Mouse (Mus musculus) hindbrain, embryonic 15.5 days (tissue): ENCODE measurements at regions not wholly inside any gene's neighbourhood (a gene's known extent, or its start where the extent isn't known, plus 50 kb on each side); places are given as distances from the start of the nearest gene placed in this dataset.

ENCODE experiments used
- ATAC-seq: fragments of 200-750 bp; cut with Nextera tagmentation; 2 replicates; pipeline ENCODE4 v1.8.0; 2017; ENCODE audit warnings: low read depth, moderate number of reproducible peaks, moderate TSS enrichment; ENCODE audit not compliant: low FRiP score
- H3K27ac ChIP-seq: fragments of 300-500 bp; sonication (generic); replicated peaks from 2 replicates; pipeline ENCODE4 v1.5.1; 2015; ENCODE audit warnings: mild to moderate bottlenecking, inconsistent platforms
- H3K27me3 ChIP-seq: fragments of 300-500 bp; sonication (generic); 2 replicates; pipeline ENCODE4 v1.6.1; 2015; ENCODE audit warnings: control low read depth, inconsistent platforms
- H3K36me3 ChIP-seq: fragments of 300-500 bp; sonication (generic); 2 replicates; pipeline ENCODE4 v1.6.1; 2015; ENCODE audit warnings: control low read depth, inconsistent platforms
- H3K4me1 ChIP-seq: fragments of 300-500 bp; sonication (generic); replicated peaks from 2 replicates; pipeline ENCODE4 v1.6.1; 2015; ENCODE audit warnings: control low read depth, inconsistent platforms
- H3K4me2 ChIP-seq: fragments of 300-500 bp; sonication (generic); 2 replicates; pipeline ENCODE4 v1.6.1; 2015; ENCODE audit warnings: moderate library complexity, mild to moderate bottlenecking, inconsistent platforms
- H3K4me3 ChIP-seq: fragments of 300-500 bp; sonication (generic); 2 replicates; pipeline ENCODE4 v1.5.1; 2015; ENCODE audit warnings: mild to moderate bottlenecking, inconsistent platforms
- H3K9ac ChIP-seq: fragments of 300-500 bp; sonication (generic); 2 replicates; pipeline ENCODE4 v1.6.1; 2015; ENCODE audit warnings: inconsistent platforms
- H3K9me3 ChIP-seq: fragments of 300-500 bp; sonication (generic); 2 replicates; pipeline ENCODE4 v1.6.1; 2016; ENCODE audit warnings: control low read depth, inconsistent platforms
- WGBS: fragments of 180-500 bp; shearing (Covaris S2); methylation state at CpG from one replicate; pipeline ENCODE4 v1.1.7; 2015; 5-methylcytosine and 5-hydroxymethylcytosine counted together

DNA sequence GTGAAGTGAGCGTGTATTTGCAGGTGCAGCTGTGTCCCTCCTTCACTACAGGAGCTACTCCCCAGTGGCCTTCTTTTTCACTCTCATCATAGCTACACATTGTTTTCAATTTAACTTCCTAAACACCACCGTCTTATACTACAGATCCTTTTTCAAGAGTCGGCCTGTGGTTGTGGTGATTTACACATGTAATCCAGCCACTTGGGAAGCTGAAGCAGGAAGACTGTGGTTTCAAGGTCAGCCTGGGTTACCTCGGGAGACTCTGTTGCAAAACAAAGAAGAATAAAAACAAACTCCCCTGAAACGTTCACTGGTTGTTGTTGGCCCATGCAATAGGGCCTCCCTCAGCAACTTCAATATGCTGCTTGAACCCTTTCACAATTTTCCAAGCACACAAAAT, 153.8 kb upstream of the Kcnh8 start:
- H3K9me3 ChIP-seq = no peaks in the 10 kb centered on the region
- WGBS = 78% methylated on average over 5 of the region's 5 CpGs

GRCm38 (mm10) chr17:52459303-52459996, 143.1 kb upstream of the Kcnh8 start:
- Histone ChIP-seq H3K4me3 (no peak overlapping the region), H3K9me3 (no peaks in the 10 kb centered on the region), H3K4me1 (peaks cover 13% of the 10 kb centered on the region; the same call in 1 of the 2 replicates), H3K27ac (no peak overlapping the region), H3K4me2 (peak overlapping the region; percentile 40), H3K27me3 (no peaks in the 10 kb centered on the region), H3K36me3 (no peaks in the 10 kb centered on the region), H3K9ac (no peak overlapping the region)
- ATAC-seq = no peak
- 28% methylated on average over 10 of the region's 10 CpGs for WGBS

More for the DNA sequence above, 153.8 kb upstream of the Kcnh8 start:
- no peak overlapping the region for H3K4me3 ChIP-seq
- no peak overlapping the region for H3K9ac ChIP-seq
- no peak overlapping the region for H3K4me2 ChIP-seq
- no peaks in the 10 kb centered on the region for H3K27me3 ChIP-seq
- no peak overlapping the region for H3K27ac ChIP-seq
- no peaks in the 10 kb centered on the region for H3K36me3 ChIP-seq
- no peak for ATAC-seq
- no peaks in the 10 kb centered on the region for H3K4me1 ChIP-seq

- H3K4me2 ChIP-seq = no peak overlapping the region
- no peak for ATAC-seq
- 45% methylated on average over 5 of the region's 5 CpGs for WGBS
These were observed 142.5 kb upstream of the Kcnh8 start for GRCm38 (mm10) chr17:52459997-52460387.

DNA sequence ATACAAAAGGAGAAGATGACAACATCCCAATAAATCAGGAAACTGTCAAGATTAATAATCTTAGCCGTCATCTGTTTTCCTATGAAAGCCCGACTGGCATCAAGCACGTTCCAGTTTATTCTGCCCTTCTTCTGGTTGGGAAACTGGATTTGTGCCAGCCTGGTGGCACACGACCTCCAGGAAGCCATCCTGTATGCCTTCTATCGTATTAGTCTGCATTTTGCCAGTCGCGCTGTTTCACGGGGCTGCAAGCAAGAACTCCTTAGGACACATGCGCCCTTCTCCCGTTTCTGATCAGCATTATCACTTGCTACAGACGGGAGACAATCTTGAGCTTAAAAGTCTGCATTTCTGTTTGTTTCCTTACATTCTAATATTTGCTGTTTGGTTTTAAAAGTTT, 141.2 kb upstream of the Kcnh8 start:
- no peak overlapping the region for H3K9ac ChIP-seq
- H3K4me2 ChIP-seq = no peak overlapping the region
- no peaks in the 10 kb centered on the region for H3K27me3 ChIP-seq
- H3K27ac ChIP-seq = peak overlapping the region; percentile 18
- H3K4me1 ChIP-seq = peaks cover 13% of the 10 kb centered on the region; the same call in 1 of the 2 replicates
- no peak for ATAC-seq
- WGBS = 42% methylated on average over 11 of the region's 11 CpGs
- H3K36me3 ChIP-seq = no peaks in the 10 kb centered on the region
- no peak overlapping the region for H3K4me3 ChIP-seq
- no peaks in the 10 kb centered on the region for H3K9me3 ChIP-seq

More at GRCm38 (mm10) chr17:52459997-52460387, 142.5 kb upstream of the Kcnh8 start:
- H3K27me3 ChIP-seq = no peaks in the 10 kb centered on the region
- peaks cover 13% of the 10 kb centered on the region; the same call in 1 of the 2 replicates for H3K4me1 ChIP-seq
- H3K4me3 ChIP-seq = no peak overlapping the region
- H3K36me3 ChIP-seq = no peaks in the 10 kb centered on the region
- no peaks in the 10 kb centered on the region for H3K9me3 ChIP-seq
- no peak overlapping the region for H3K9ac ChIP-seq
- H3K27ac ChIP-seq = no peak overlapping the region

DNA sequence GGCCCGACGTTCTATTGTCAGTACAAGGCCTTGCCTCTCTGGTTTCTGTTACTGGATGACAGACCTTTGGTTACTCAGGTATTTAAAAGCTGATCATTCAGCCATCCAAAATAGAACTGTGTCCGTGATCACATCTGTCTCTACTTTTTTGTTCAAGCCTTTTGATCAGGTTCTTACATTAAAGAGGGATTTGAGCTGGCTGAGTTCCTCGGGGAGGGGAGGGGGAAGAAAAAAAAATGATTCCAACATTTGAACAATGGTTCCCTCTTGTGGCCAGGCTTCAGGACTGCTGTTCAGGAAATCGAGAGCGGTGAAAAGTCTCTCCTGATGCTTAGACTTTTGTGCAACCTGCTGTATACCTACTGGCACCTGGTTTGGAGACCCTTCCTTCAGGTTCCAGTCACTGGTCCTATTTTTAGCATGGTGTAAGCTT, 140.8 kb upstream of the Kcnh8 start:
- peak; percentile 61 for ATAC-seq
- H3K27ac ChIP-seq = peak overlapping the region; percentile 18
- H3K4me1 ChIP-seq = peaks cover 13% of the 10 kb centered on the region; the same call in 1 of the 2 replicates
- H3K9ac ChIP-seq = 0 out of 2 replicates have a peak overlapping the region, but pooled peaks have one; percentile 13
- no peaks in the 10 kb centered on the region for H3K27me3 ChIP-seq
- H3K36me3 ChIP-seq = no peaks in the 10 kb centered on the region
- WGBS = 25% methylated on average over 6 of the region's 6 CpGs
- H3K9me3 ChIP-seq = no peaks in the 10 kb centered on the region
- no peak overlapping the region for H3K4me2 ChIP-seq
- H3K4me3 ChIP-seq = no peak overlapping the region

DNA sequence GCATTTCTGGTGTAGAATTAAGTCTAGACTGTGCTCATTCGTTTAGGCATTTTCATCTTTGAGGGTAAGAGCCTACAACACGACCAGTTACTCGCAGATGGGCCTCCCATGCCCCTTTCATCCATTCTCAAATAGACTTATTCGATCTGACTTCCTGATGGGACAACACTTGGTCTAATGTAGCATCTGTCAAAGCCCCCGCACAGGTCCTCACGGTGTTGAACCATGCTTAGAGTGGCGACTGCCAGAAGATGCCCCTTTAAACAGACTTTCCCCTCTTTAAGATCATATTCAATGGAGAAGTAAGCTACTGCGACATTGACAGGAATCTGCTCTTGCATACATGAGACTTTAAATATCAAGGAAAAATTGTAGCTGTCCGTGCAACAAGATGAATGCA, 140.1 kb upstream of the Kcnh8 start:
- ATAC-seq = no peak
- 80% methylated on average over 9 of the region's 9 CpGs for WGBS
- Histone ChIP-seq H3K27ac (no peak overlapping the region), H3K4me3 (no peak overlapping the region), H3K4me1 (peaks cover 13% of the 10 kb centered on the region; the same call in 1 of the 2 replicates), H3K9me3 (no peaks in the 10 kb centered on the region), H3K9ac (no peak overlapping the region), H3K4me2 (no peak overlapping the region), H3K27me3 (no peaks in the 10 kb centered on the region), H3K36me3 (no peaks in the 10 kb centered on the region)

GRCm38 (mm10) chr17:52468464-52468863, 134.0 kb upstream of the Kcnh8 start:
- H3K36me3 ChIP-seq = no peaks in the 10 kb centered on the region
- no peak overlapping the region for H3K9ac ChIP-seq
- 96% methylated on average over 5 of the region's 5 CpGs for WGBS
- H3K27me3 ChIP-seq = no peaks in the 10 kb centered on the region
- no peak overlapping the region for H3K4me2 ChIP-seq
- H3K27ac ChIP-seq = no peak overlapping the region
- no peak overlapping the region for H3K4me3 ChIP-seq
- no peaks in the 10 kb centered on the region for H3K4me1 ChIP-seq
- ATAC-seq = no peak
- no peaks in the 10 kb centered on the region for H3K9me3 ChIP-seq

GRCm38 (mm10) chr17:52479327-52480086, 123.0 kb upstream of the Kcnh8 start:
- 29% methylated on average over 7 of the region's 7 CpGs for WGBS
- ATAC-seq = no peak
- H3K27ac ChIP-seq = no peak overlapping the region
- H3K27me3 ChIP-seq = no peaks in the 10 kb centered on the region
- H3K4me1 ChIP-seq = no peaks in the 10 kb centered on the region
- no peak overlapping the region for H3K9ac ChIP-seq
- no peak overlapping the region for H3K4me3 ChIP-seq
- no peaks in the 10 kb centered on the region for H3K36me3 ChIP-seq
- H3K4me2 ChIP-seq = no peak overlapping the region
- no peaks in the 10 kb centered on the region for H3K9me3 ChIP-seq

GRCm38 (mm10) chr17:52480087-52480638, 122.3 kb upstream of the Kcnh8 start:
- 38% methylated on average over 5 of the region's 5 CpGs for WGBS
- H3K27me3 ChIP-seq = no peaks in the 10 kb centered on the region
- H3K9me3 ChIP-seq = no peaks in the 10 kb centered on the region
- H3K36me3 ChIP-seq = no peaks in the 10 kb centered on the region
- H3K9ac ChIP-seq = no peak overlapping the region
- H3K4me3 ChIP-seq = no peak overlapping the region
- no peak for ATAC-seq
- no peaks in the 10 kb centered on the region for H3K4me1 ChIP-seq
- H3K27ac ChIP-seq = no peak overlapping the region
- no peak overlapping the region for H3K4me2 ChIP-seq

DNA sequence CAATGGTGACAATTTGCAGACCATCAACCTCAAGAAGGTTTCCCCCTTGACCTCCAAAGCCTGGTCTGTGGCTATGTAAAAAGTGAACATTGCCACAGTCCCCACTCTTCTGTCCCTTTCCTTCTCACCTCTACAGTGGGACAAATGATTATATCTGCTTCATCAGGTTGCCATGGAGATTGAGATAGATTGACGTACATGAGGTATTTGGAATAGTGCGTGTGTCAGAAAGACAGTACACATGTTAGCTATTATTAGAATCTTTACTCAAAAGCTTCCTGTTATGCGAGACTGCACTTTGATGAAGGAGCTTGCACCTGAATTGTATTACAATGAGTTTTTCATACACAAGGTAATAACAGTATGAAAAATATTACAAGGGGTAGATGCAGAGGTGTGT, 95.7 kb upstream of the Kcnh8 start:
- H3K9ac ChIP-seq = no peak overlapping the region
- H3K4me2 ChIP-seq = no peak overlapping the region

GRCm38 (mm10) chr17:52530260-52530659, 72.2 kb upstream of the Kcnh8 start:
- no peaks in the 10 kb centered on the region for H3K4me1 ChIP-seq
- H3K9me3 ChIP-seq = no peaks in the 10 kb centered on the region
- no peaks in the 10 kb centered on the region for H3K36me3 ChIP-seq
- no peak overlapping the region for H3K27ac ChIP-seq
- H3K9ac ChIP-seq = no peak overlapping the region
- H3K4me3 ChIP-seq = no peak overlapping the region
- no peak overlapping the region for H3K4me2 ChIP-seq
- no peak for ATAC-seq
- H3K27me3 ChIP-seq = no peaks in the 10 kb centered on the region

More for the DNA sequence above, 95.7 kb upstream of the Kcnh8 start:
- no peak for ATAC-seq
- no peak overlapping the region for H3K4me3 ChIP-seq
- no peaks in the 10 kb centered on the region for H3K36me3 ChIP-seq
- no peaks in the 10 kb centered on the region for H3K4me1 ChIP-seq
- H3K27me3 ChIP-seq = no peaks in the 10 kb centered on the region
- 80% methylated on average over 3 of the region's 3 CpGs for WGBS
- H3K9me3 ChIP-seq = no peaks in the 10 kb centered on the region
- H3K27ac ChIP-seq = no peak overlapping the region
